Mouse (Mus musculus): ENCODE measurements around the gene Slc15a1.

DNA sequence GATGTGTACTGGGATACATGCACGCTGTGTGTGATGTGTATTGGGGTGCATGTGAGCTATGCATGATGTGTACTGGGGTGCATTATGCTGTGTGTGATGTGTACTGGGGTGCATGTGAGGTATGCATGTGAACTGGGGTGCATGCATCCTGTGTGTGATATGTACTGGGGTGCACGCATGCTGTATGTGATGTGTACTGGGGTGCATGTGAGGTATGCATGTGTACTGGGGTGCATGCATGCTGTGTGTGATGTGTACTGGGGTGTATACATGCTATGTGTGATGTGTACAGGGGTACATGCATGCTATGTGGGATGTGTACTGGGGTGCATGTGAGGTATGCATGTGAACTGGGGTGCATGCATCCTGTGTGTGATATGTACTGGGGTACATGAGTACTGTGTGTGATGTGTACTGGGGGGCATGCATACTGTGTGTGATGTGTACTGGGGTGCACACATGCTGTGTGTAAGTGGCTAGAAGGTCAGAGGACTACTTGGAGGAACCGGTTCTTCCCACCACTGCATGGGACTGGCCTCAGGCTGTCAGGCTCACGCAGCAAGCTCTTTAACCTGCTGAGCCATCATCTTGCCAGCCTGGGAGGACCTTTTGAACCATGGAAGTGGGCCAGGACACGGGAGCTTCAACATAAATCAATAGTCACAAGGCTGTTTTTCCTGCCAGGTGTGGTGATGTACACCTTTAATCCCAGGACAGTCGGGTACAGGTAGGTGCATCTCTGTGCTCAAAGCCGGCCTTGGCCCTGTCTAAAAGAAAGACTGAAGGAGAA, 79.9 kb downstream of the Slc15a1 start:
- TF ChIP-seq CTCF (IDR thresholded peaks at IDR 0.05; ENCODE audit: extremely low read depth, insufficient read length, insufficient replicate concordance, low read depth, low read length): no peak
- TF ChIP-seq POLR2A (IDR thresholded peaks at IDR 0.05; ENCODE audit: low read depth, low read length): no peak

Data from small intestine, adult 2 months (tissue).